ENCODE assay signal across 16 mouse cellular contexts in the genomic region with DNA sequence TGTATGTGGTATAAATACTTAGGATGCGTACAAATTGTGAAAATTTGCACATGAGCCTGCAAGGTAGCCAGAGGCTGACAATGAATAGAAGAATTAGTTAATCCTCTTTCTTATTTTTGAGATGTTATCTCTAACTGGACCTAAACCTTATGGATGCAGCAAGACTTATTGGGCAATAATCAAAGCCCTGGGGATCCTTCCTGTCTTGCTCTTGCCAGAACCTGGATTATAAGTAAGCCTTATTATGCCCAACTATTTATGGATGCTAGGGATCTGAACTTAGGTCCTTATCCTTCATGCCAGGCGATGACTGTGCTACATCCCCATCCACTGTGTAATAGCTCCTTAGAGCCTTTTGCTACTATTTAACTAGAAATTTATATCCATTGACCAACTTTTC.
"Had no signal": no experiment of that assay in that cellular context is flagged by ENCODE, and none has a peak within 500 bp of the region (broad histone marks: within the 10 kb centered on the region; RNA-seq: fewer than 3 reads in every experiment).

No protein-coding gene starts in this region.

- H3K36me3 ChIP-seq: neural tube, embryonic 13.5 days; neural tube, embryonic 15.5 days; stomach, embryonic 15.5 days had no signal

- H3K4me2 ChIP-seq: neural tube, embryonic 13.5 days; neural tube, embryonic 15.5 days; stomach, embryonic 15.5 days had no signal

- H3K9ac ChIP-seq: neural tube, embryonic 13.5 days; neural tube, embryonic 15.5 days; stomach, embryonic 15.5 days had no signal

- H3K4me3 ChIP-seq: neural tube, embryonic 13.5 days; neural tube, embryonic 15.5 days; stomach, embryonic 15.5 days had no signal

- H3K27me3 ChIP-seq: neural tube, embryonic 13.5 days; neural tube, embryonic 15.5 days; stomach, embryonic 15.5 days had no signal

- H3K9me3 ChIP-seq: neural tube, embryonic 13.5 days; neural tube, embryonic 15.5 days; stomach, embryonic 15.5 days had no signal

- H3K27ac ChIP-seq: neural tube, embryonic 13.5 days; neural tube, embryonic 15.5 days; stomach, embryonic 15.5 days; stomach, postnatal 0 days had no signal

- H3K4me1 ChIP-seq: neural tube, embryonic 13.5 days; neural tube, embryonic 15.5 days; stomach, embryonic 15.5 days had no signal

- DNase-seq: retina, postnatal 1 day; right cerebral cortex, adult 18-20 months; right cerebral cortex, postnatal 14 days; right cerebral cortex, postnatal 25 days; right cerebral cortex, postnatal 4 days; spleen, adult 18-20 months; thymus, adult 18-20 months; thymus, adult 2 months; thymus, postnatal 14 days; thymus, postnatal 25 days; thymus, postnatal 36 days; thymus, postnatal 4 days had no signal
